In the genomic region with DNA sequence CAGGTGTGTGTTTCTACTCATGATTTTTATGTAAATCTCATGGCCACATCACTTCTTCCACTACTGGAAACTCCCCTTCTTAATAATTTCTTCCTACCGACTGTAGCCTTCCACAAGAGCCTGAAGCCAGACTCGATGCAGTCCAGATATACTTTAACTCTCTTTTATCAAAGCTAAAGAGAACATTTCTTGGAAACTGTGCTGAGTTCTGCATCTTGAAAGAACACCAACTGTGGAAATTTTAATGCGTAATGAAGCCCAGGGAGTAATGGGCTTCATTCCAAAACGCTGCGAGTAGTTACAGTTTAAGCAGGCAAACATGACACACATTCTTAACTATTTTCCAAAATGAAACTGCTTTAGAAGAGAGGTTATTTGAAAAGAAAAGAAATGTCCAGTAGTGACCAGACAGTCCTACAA, we compare ENCODE assay signal across 11 mouse cellular contexts.
DNase-seq lines count a peak whose midpoint lies in the region; ATAC-seq lines count a peak whose summit lies in the region.
"Had no signal": no experiment of that assay in that cellular context is flagged by ENCODE, and none has a peak within 500 bp of the region (broad histone marks: within the 10 kb centered on the region; RNA-seq: fewer than 3 reads in every experiment).

No protein-coding gene starts in this region.

- no peaks in the 10 kb centered on the region for H3K36me3 ChIP-seq in heart, embryonic 13.5 days
- no peaks in the 10 kb centered on the region for H3K36me3 ChIP-seq in heart, embryonic 11.5 days (ENCODE audit: control insufficient read depth, insufficient read depth, low read length)
- H3K36me3 ChIP-seq: G1E; liver, embryonic 15.5 days; neural tube, embryonic 12.5 days had no signal

- no peak overlapping the region for H3K4me3 ChIP-seq in heart, embryonic 13.5 days
- no peak overlapping the region for H3K4me3 ChIP-seq in heart, embryonic 11.5 days (ENCODE audit: low read depth, low read length)
- H3K4me3 ChIP-seq: liver, embryonic 15.5 days; neural tube, embryonic 12.5 days had no signal

- H3K27ac ChIP-seq in heart, embryonic 13.5 days (replicated peaks) = peak overlapping the region; percentile 54
- no peak overlapping the region for H3K27ac ChIP-seq in heart, embryonic 11.5 days (ENCODE audit: low read depth, low read length)
- H3K27ac ChIP-seq: liver, embryonic 15.5 days; neural tube, embryonic 12.5 days had no signal

- H3K9ac ChIP-seq in heart, embryonic 13.5 days = no peak overlapping the region
- H3K9ac ChIP-seq in heart, embryonic 11.5 days (ENCODE audit: low read depth, low read length) = no peak overlapping the region
- H3K9ac ChIP-seq: liver, embryonic 15.5 days; neural tube, embryonic 12.5 days had no signal

- no peaks in the 10 kb centered on the region for H3K9me3 ChIP-seq in heart, embryonic 13.5 days
- no peaks in the 10 kb centered on the region for H3K9me3 ChIP-seq in heart, embryonic 11.5 days (replicated peaks; ENCODE audit: control insufficient read depth, low read length)
- H3K9me3 ChIP-seq: G1E; liver, embryonic 15.5 days; neural tube, embryonic 12.5 days had no signal

- no peaks in the 10 kb centered on the region for H3K4me1 ChIP-seq in heart, embryonic 13.5 days
- H3K4me1 ChIP-seq in heart, embryonic 11.5 days (ENCODE audit: control insufficient read depth, insufficient read depth, low read length) = no peaks in the 10 kb centered on the region
- H3K4me1 ChIP-seq: liver, embryonic 15.5 days; neural tube, embryonic 12.5 days had no signal

- no peak for ATAC-seq in heart, embryonic 13.5 days (ENCODE audit: extremely low read depth, insufficient number of reproducible peaks, low FRiP score, low TSS enrichment)
- no peak for ATAC-seq in heart, embryonic 11.5 days (replicated peaks; ENCODE audit: insufficient number of reproducible peaks, low FRiP score, low TSS enrichment)

- peak; percentile 27 for DNase-seq in right cerebral cortex, adult 18-20 months
- DNase-seq in right cerebral cortex, postnatal 14 days = no peak
- DNase-seq in kidney, adult 8-10 months = peak; percentile 64 to 81
- DNase-seq in testis, postnatal 14 days (ENCODE audit: low spot score) = peak; percentile 53
- no peak for DNase-seq in spleen, postnatal 4 days (ENCODE audit: low spot score in 2 of 2)
- no peak for DNase-seq in thymus, postnatal 25 days

- H3K27me3 ChIP-seq in heart, embryonic 13.5 days (replicated peaks) = no peaks in the 10 kb centered on the region
- no peaks in the 10 kb centered on the region for H3K27me3 ChIP-seq in heart, embryonic 11.5 days (ENCODE audit: control insufficient read depth, insufficient read depth, low read length)
- H3K27me3 ChIP-seq: liver, embryonic 15.5 days; neural tube, embryonic 12.5 days had no signal

- no peak overlapping the region for H3K4me2 ChIP-seq in heart, embryonic 13.5 days
- no peak overlapping the region for H3K4me2 ChIP-seq in heart, embryonic 11.5 days
- H3K4me2 ChIP-seq: liver, embryonic 15.5 days; neural tube, embryonic 12.5 days had no signal

- 63% methylated on average over 5 of the region's 5 CpGs for WGBS in heart, embryonic 13.5 days
- WGBS in heart, embryonic 11.5 days (ENCODE audit: insufficient replicate concordance) = 80% methylated on average over 5 of the region's 5 CpGs

Comparison
In these comparisons a context has a peak if more than half of its experiments do, and no peak if none do; other contexts are left out.
1. DNase-seq: peak in right cerebral cortex, adult 18-20 months (single experiment), kidney, adult 8-10 months (2 of 2) and testis, postnatal 14 days (single experiment); none in right cerebral cortex, postnatal 14 days (single experiment), spleen, postnatal 4 days (0 of 2) and thymus, postnatal 25 days (single experiment).